Mouse (Mus musculus): ENCODE data around the gene Zwilch.

- TF ChIP-seq CTCF (IDR thresholded peaks at IDR 0.05; ENCODE audit: low read depth) (no peak), EP300 (optimal IDR thresholded peaks at IDR 0.05) (no peak)
These were observed 2.5 kb upstream of the Zwilch start for GRCm38 (mm10) chr9:64175378-64175777.

Measured in stomach, postnatal 0 days (tissue).